9 mouse cellular contexts compared by ENCODE assay signal in genomic region chr1:153266891-153267290, GRCm38 (mm10).
DNase-seq lines count a peak whose midpoint lies in the region; ATAC-seq and TF ChIP-seq lines count a peak whose summit lies in the region.
"Had no signal": no experiment of that assay in that cellular context is flagged by ENCODE, and none has a peak within 500 bp of the region (broad histone marks: within the 10 kb centered on the region; RNA-seq: fewer than 3 reads in every experiment).

No protein-coding gene starts in this region.

- no peak overlapping the region for H3K4me2 ChIP-seq in heart, postnatal 0 days (ENCODE audit: low read depth, low read length)

- ATAC-seq in frontal cortex, adult (ENCODE audit: low TSS enrichment) = peak; percentile 89
- no peak for ATAC-seq in heart, postnatal 0 days (ENCODE audit: insufficient read depth, low read depth)

- 35% methylated on average over 5 of the region's 5 CpGs for WGBS in heart, postnatal 0 days

- peaks cover 4% of the 10 kb centered on the region for H3K36me3 ChIP-seq in heart, postnatal 0 days (replicated peaks; ENCODE audit: control insufficient read depth, insufficient read depth, low read length)

- no peak for TF ChIP-seq EP300 in heart, postnatal 0 days (IDR thresholded peaks at IDR 0.05; ENCODE audit: low read depth)

- TF ChIP-seq CTCF in heart, postnatal 0 days (IDR thresholded peaks at IDR 0.05; ENCODE audit: low read depth) = no peak

- no peaks in the 10 kb centered on the region for H3K9me3 ChIP-seq in heart, postnatal 0 days (replicated peaks; ENCODE audit: control insufficient read depth, low read length)

- H3K4me3 ChIP-seq in heart, postnatal 0 days (ENCODE audit: low read depth, low read length) = no peak overlapping the region

- no peak for DNase-seq in frontal cortex, postnatal 25 days (ENCODE audit: low spot score in 2 of 2)
- peak; percentile 19 to 51 for DNase-seq in layer of hippocampus, adult 18-20 months (ENCODE audit: low spot score in 2 of 2)
- no peak for DNase-seq in layer of hippocampus, adult 9-10 months (ENCODE audit: low spot score)
- DNase-seq in 3T3-L1 (ENCODE audit: low read depth, low spot score) = peak; percentile 65
- DNase-seq in heart, postnatal 0 days (ENCODE audit: low spot score) = no peak
- DNase-seq in urinary bladder, postnatal 10 days (ENCODE audit: low spot score) = no peak
- no peak for DNase-seq in natural killer cell, adult 2 months (ENCODE audit: low spot score in 2 of 2)
- DNase-seq: thymus, adult 2 months had no signal

- H3K27ac ChIP-seq in heart, postnatal 0 days (ENCODE audit: low read depth) = peak overlapping the region; percentile 65

- peaks cover 64% of the 10 kb centered on the region for H3K4me1 ChIP-seq in heart, postnatal 0 days (ENCODE audit: control insufficient read depth, insufficient read depth)

- no peak overlapping the region for H3K9ac ChIP-seq in heart, postnatal 0 days (replicated peaks; ENCODE audit: low read depth, low read length)

- H3K27me3 ChIP-seq in heart, postnatal 0 days (ENCODE audit: control insufficient read depth, insufficient read depth, low read length) = no peaks in the 10 kb centered on the region

Comparison
In these comparisons a context has a peak if more than half of its experiments do, and no peak if none do; other contexts are left out.
1. DNase-seq: peak in layer of hippocampus, adult 18-20 months (2 of 2) and 3T3-L1 (single experiment); none in frontal cortex, postnatal 25 days (0 of 2), layer of hippocampus, adult 9-10 months (single experiment), heart, postnatal 0 days (single experiment), urinary bladder, postnatal 10 days (single experiment) and natural killer cell, adult 2 months (0 of 2).